Mouse (Mus musculus) stomach, postnatal 0 days (tissue): Measurements from ENCODE around the gene 2310022B05Rik.

ENCODE experiments used
- CTCF ChIP-seq: IDR thresholded peaks from 2 replicates; pipeline ENCODE4 v1.5.1; 2016; ENCODE audit warnings: antibody characterized with exemption, low read depth, mild to moderate bottlenecking, moderate library complexity
- EP300 ChIP-seq: optimal IDR thresholded peaks from 2 replicates; pipeline ENCODE3; 2016; ENCODE audit warnings: antibody characterized with exemption

DNA sequence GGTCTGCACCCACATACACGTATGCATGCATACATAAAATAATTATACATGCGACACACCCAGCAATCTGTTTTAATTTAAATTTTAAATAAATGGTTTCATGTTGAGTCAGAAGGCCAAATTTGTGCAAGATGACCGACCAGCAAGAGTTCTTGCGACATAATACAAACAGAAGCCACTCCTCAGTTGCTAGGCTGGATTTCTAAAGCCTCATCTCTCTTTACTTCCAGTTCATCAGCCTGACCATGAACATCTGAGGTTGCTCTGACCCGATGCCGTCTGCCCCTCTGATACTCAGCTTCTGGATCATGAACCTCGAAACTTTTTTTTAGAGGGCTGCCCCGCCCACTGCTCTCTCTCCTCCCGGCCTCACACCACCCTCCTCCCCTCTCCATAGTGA lies 44.9 kb downstream of the 2310022B05Rik start:
- TF ChIP-seq CTCF (no peak), EP300 (no peak)
